Mouse (Mus musculus): ENCODE results near the gene Blm. TPM values are rescaled to one million over a fixed set of nuclear protein-coding genes. Genes with fewer than 3 reads are reported as not detected.
A peak's percentile ranks its signal among the peaks of the same experiment; 100 is the strongest.

Blm gene
- polyA plus RNA-seq, 1 experiment from 2014 or later = 27.1 TPM

- no peaks in the 10 kb centered on the region for H3K27me3 ChIP-seq
- no peaks in the 10 kb centered on the region for H3K9me3 ChIP-seq (replicated peaks)
- H3K36me3 ChIP-seq = no peaks in the 10 kb centered on the region
- no peak overlapping the region for H3K4me2 ChIP-seq
- H3K4me3 ChIP-seq (replicated peaks) = no peak overlapping the region
- H3K27ac ChIP-seq = no peak overlapping the region
- H3K9ac ChIP-seq = no peak overlapping the region
- no peak for ATAC-seq (replicated peaks; ENCODE audit: low FRiP score)
- WGBS = 76% methylated on average over 17 of the region's 17 CpGs
- peaks cover 35% of the 10 kb centered on the region for H3K4me1 ChIP-seq
Measured at GRCm38 (mm10) chr7:80444401-80445249, 90.3 kb downstream of the Blm start.

- H3K4me2 ChIP-seq = no peak overlapping the region
- no peak for ATAC-seq (replicated peaks; ENCODE audit: low FRiP score)
- no peaks in the 10 kb centered on the region for H3K9me3 ChIP-seq (replicated peaks)
- no peak overlapping the region for H3K4me3 ChIP-seq (replicated peaks)
- H3K27me3 ChIP-seq = no peaks in the 10 kb centered on the region
- H3K4me1 ChIP-seq = peaks cover 46% of the 10 kb centered on the region
- no peaks in the 10 kb centered on the region for H3K36me3 ChIP-seq
- 80% methylated on average over 3 of the region's 3 CpGs for WGBS
- H3K27ac ChIP-seq = no peak overlapping the region
- no peak overlapping the region for H3K9ac ChIP-seq
Measured at GRCm38 (mm10) chr7:80443124-80443523, 91.8 kb downstream of the Blm start.

GRCm38 (mm10) chr7:80441986-80442904 lies 92.7 kb downstream of the Blm start:
- H3K4me1 ChIP-seq = peaks cover 46% of the 10 kb centered on the region
- no peaks in the 10 kb centered on the region for H3K9me3 ChIP-seq (replicated peaks)
- H3K27me3 ChIP-seq = no peaks in the 10 kb centered on the region
- no peak overlapping the region for H3K4me2 ChIP-seq
- no peaks in the 10 kb centered on the region for H3K36me3 ChIP-seq
- no peak overlapping the region for H3K4me3 ChIP-seq (replicated peaks)
- ATAC-seq (replicated peaks; ENCODE audit: low FRiP score) = no peak
- H3K27ac ChIP-seq = no peak overlapping the region
- H3K9ac ChIP-seq = no peak overlapping the region
- 52% methylated on average over 11 of the region's 11 CpGs for WGBS

GRCm38 (mm10) chr7:80440685-80441084 lies 94.2 kb downstream of the Blm start:
- Histone ChIP-seq H3K36me3 (no peaks in the 10 kb centered on the region), H3K9ac (no peak overlapping the region), H3K27me3 (no peaks in the 10 kb centered on the region), H3K4me1 (peaks cover 44% of the 10 kb centered on the region), H3K4me3 (replicated peaks) (no peak overlapping the region), H3K27ac (no peak overlapping the region), H3K4me2 (no peak overlapping the region), H3K9me3 (replicated peaks) (no peaks in the 10 kb centered on the region)
- WGBS = 53% methylated on average over 4 of the region's 4 CpGs
- ATAC-seq (replicated peaks; ENCODE audit: low FRiP score) = no peak

GRCm38 (mm10) chr7:80439789-80440488 lies 95.0 kb downstream of the Blm start:
- Histone ChIP-seq H3K36me3 (no peaks in the 10 kb centered on the region), H3K4me1 (peaks cover 40% of the 10 kb centered on the region), H3K9me3 (replicated peaks) (no peaks in the 10 kb centered on the region), H3K27ac (peak overlapping the region; percentile 64; the same call in 1 of the 2 replicates), H3K4me2 (no peak overlapping the region), H3K27me3 (no peaks in the 10 kb centered on the region), H3K4me3 (replicated peaks) (no peak overlapping the region), H3K9ac (no peak overlapping the region)
- 57% methylated on average over 10 of the region's 10 CpGs for WGBS
- ATAC-seq (replicated peaks; ENCODE audit: low FRiP score) = no peak

- ATAC-seq (replicated peaks; ENCODE audit: low FRiP score) = peak; percentile 67
- WGBS = 20% methylated on average over 15 of the region's 15 CpGs
- Histone ChIP-seq H3K4me1 (peaks cover 38% of the 10 kb centered on the region), H3K4me2 (peak overlapping the region; percentile 46), H3K9ac (no peak overlapping the region), H3K36me3 (no peaks in the 10 kb centered on the region), H3K4me3 (replicated peaks) (peak overlapping the region; percentile 25), H3K9me3 (replicated peaks) (no peaks in the 10 kb centered on the region), H3K27me3 (no peaks in the 10 kb centered on the region), H3K27ac (peak overlapping the region; percentile 64)
Measured at GRCm38 (mm10) chr7:80439032-80439760, 95.7 kb downstream of the Blm start.

GRCm38 (mm10) chr7:80436571-80436970 lies 98.3 kb downstream of the Blm start:
- Histone ChIP-seq H3K4me1 (peaks cover 21% of the 10 kb centered on the region), H3K27ac (no peak overlapping the region), H3K9me3 (replicated peaks) (no peaks in the 10 kb centered on the region), H3K4me3 (replicated peaks) (no peak overlapping the region), H3K9ac (no peak overlapping the region), H3K36me3 (no peaks in the 10 kb centered on the region), H3K4me2 (no peak overlapping the region), H3K27me3 (no peaks in the 10 kb centered on the region)
- WGBS = 87% methylated on average over 7 of the region's 7 CpGs
- no peak for ATAC-seq (replicated peaks; ENCODE audit: low FRiP score)

- H3K27me3 ChIP-seq = no peaks in the 10 kb centered on the region
- H3K36me3 ChIP-seq = no peaks in the 10 kb centered on the region
- H3K9ac ChIP-seq = no peak overlapping the region
- H3K4me2 ChIP-seq = no peak overlapping the region
- WGBS = 66% methylated on average over 3 of the region's 3 CpGs
- H3K4me3 ChIP-seq (replicated peaks) = no peak overlapping the region
- peaks cover 20% of the 10 kb centered on the region for H3K4me1 ChIP-seq
- H3K9me3 ChIP-seq (replicated peaks) = no peaks in the 10 kb centered on the region
- H3K27ac ChIP-seq = no peak overlapping the region
- no peak for ATAC-seq (replicated peaks; ENCODE audit: low FRiP score)
Measured at GRCm38 (mm10) chr7:80435594-80435993, 99.3 kb downstream of the Blm start.

- 69% methylated on average over 12 of the region's 12 CpGs for WGBS
- no peaks in the 10 kb centered on the region for H3K27me3 ChIP-seq
Measured at GRCm38 (mm10) chr7:80429661-80430060, 105.3 kb downstream of the Blm start.

GRCm38 (mm10) chr7:80427730-80428129 lies 107.2 kb downstream of the Blm start:
- Histone ChIP-seq H3K4me3 (replicated peaks) (no peak overlapping the region), H3K4me1 (peaks cover 17% of the 10 kb centered on the region), H3K4me2 (no peak overlapping the region), H3K9ac (no peak overlapping the region), H3K9me3 (replicated peaks) (no peaks in the 10 kb centered on the region), H3K36me3 (no peaks in the 10 kb centered on the region), H3K27ac (no peak overlapping the region), H3K27me3 (no peaks in the 10 kb centered on the region)
- no peak for ATAC-seq (replicated peaks; ENCODE audit: low FRiP score)
- WGBS = 77% methylated on average over 5 of the region's 5 CpGs

More at GRCm38 (mm10) chr7:80429661-80430060, 105.3 kb downstream of the Blm start:
- H3K27ac ChIP-seq = no peak overlapping the region
- no peaks in the 10 kb centered on the region for H3K9me3 ChIP-seq (replicated peaks)
- H3K4me3 ChIP-seq (replicated peaks) = no peak overlapping the region
- no peak overlapping the region for H3K4me2 ChIP-seq
- ATAC-seq (replicated peaks; ENCODE audit: low FRiP score) = no peak
- H3K4me1 ChIP-seq = peaks cover 11% of the 10 kb centered on the region; the same call in 1 of the 2 replicates
- no peaks in the 10 kb centered on the region for H3K36me3 ChIP-seq
- no peak overlapping the region for H3K9ac ChIP-seq

- H3K4me3 ChIP-seq (replicated peaks) = no peak overlapping the region
- H3K9ac ChIP-seq = no peak overlapping the region
- 58% methylated on average over 7 of the region's 7 CpGs for WGBS
Measured at GRCm38 (mm10) chr7:80426363-80426762, 108.6 kb downstream of the Blm start.

More at GRCm38 (mm10) chr7:80426363-80426762, 108.6 kb downstream of the Blm start:
- Histone ChIP-seq H3K27me3 (no peaks in the 10 kb centered on the region), H3K4me2 (no peak overlapping the region), H3K27ac (no peak overlapping the region), H3K9me3 (replicated peaks) (no peaks in the 10 kb centered on the region), H3K36me3 (no peaks in the 10 kb centered on the region), H3K4me1 (peaks cover 18% of the 10 kb centered on the region)
- ATAC-seq (replicated peaks; ENCODE audit: low FRiP score) = no peak
